Comparison of ENCODE assay signal across 22 mouse cellular contexts in genomic region chr3:149757910-149758592, GRCm38 (mm10).
A peak's percentile ranks its signal among the peaks of the same experiment; 100 is the strongest.
DNase-seq lines count a peak whose midpoint lies in the region; ATAC-seq and TF ChIP-seq lines count a peak whose summit lies in the region.
"Had no signal": no experiment of that assay in that cellular context is flagged by ENCODE, and none has a peak within 500 bp of the region (broad histone marks: within the 10 kb centered on the region; RNA-seq: fewer than 3 reads in every experiment).

No protein-coding gene starts in this region.

- H3K27ac ChIP-seq in embryonic facial prominence, embryonic 14.5 days (replicated peaks; ENCODE audit: low read depth, low read length), result no peak overlapping the region; the same call in 1 of the 2 replicates
- H3K27ac ChIP-seq in embryonic facial prominence, embryonic 10.5 days (replicated peaks), result no peak overlapping the region
- no peak overlapping the region for H3K27ac ChIP-seq in kidney, embryonic 15.5 days
- no peak overlapping the region for H3K27ac ChIP-seq in limb, embryonic 14.5 days (replicated peaks; ENCODE audit: low read depth, low read length)
- no peak overlapping the region for H3K27ac ChIP-seq in thymus, adult 2 months (ENCODE audit: control insufficient read depth, insufficient read depth, low read length)
- H3K27ac ChIP-seq: embryonic facial prominence, embryonic 15.5 days; hindbrain, embryonic 12.5 days; layer of hippocampus, adult 2 months; liver, embryonic 12.5 days had no signal

- peaks cover 8% of the 10 kb centered on the region; the same call in 1 of the 2 replicates for H3K9me3 ChIP-seq in embryonic facial prominence, embryonic 14.5 days (ENCODE audit: control insufficient read depth, low read length)
- H3K9me3 ChIP-seq in embryonic facial prominence, embryonic 10.5 days, result no peaks in the 10 kb centered on the region
- H3K9me3 ChIP-seq in kidney, embryonic 15.5 days (replicated peaks), result no peaks in the 10 kb centered on the region
- H3K9me3 ChIP-seq in limb, embryonic 14.5 days (ENCODE audit: control insufficient read depth, low read length), result no peaks in the 10 kb centered on the region
- H3K9me3 ChIP-seq: embryonic facial prominence, embryonic 15.5 days; hindbrain, embryonic 12.5 days; liver, embryonic 12.5 days had no signal

- no peak for TF ChIP-seq CTCF in thymus, adult 2 months (IDR thresholded peaks at IDR 0.05; ENCODE audit: borderline replicate concordance, control insufficient read depth, extremely low read depth, insufficient read depth, low read length, poor library complexity)

- no peak overlapping the region for H3K4me2 ChIP-seq in embryonic facial prominence, embryonic 14.5 days (ENCODE audit: low read depth, low read length)
- H3K4me2 ChIP-seq in kidney, embryonic 15.5 days, result no peak overlapping the region
- H3K4me2 ChIP-seq in limb, embryonic 14.5 days (replicated peaks; ENCODE audit: low read depth, low read length, severe bottlenecking), result no peak overlapping the region
- H3K4me2 ChIP-seq: embryonic facial prominence, embryonic 15.5 days; hindbrain, embryonic 12.5 days; liver, embryonic 12.5 days; midbrain, embryonic 11.5 days had no signal

- no peaks in the 10 kb centered on the region for H3K27me3 ChIP-seq in embryonic facial prominence, embryonic 14.5 days (replicated peaks; ENCODE audit: control insufficient read depth, insufficient read depth, low read length)
- H3K27me3 ChIP-seq in embryonic facial prominence, embryonic 10.5 days (replicated peaks; ENCODE audit: low read depth, poor library complexity, severe bottlenecking), result no peaks in the 10 kb centered on the region
- no peaks in the 10 kb centered on the region for H3K27me3 ChIP-seq in kidney, embryonic 15.5 days
- H3K27me3 ChIP-seq in limb, embryonic 14.5 days (ENCODE audit: control insufficient read depth, insufficient read depth, low read length), result no peaks in the 10 kb centered on the region
- no peaks in the 10 kb centered on the region for H3K27me3 ChIP-seq in thymus, adult 2 months (ENCODE audit: control insufficient read depth, insufficient read depth, low read length)
- H3K27me3 ChIP-seq: CH12.LX; embryonic facial prominence, embryonic 15.5 days; hindbrain, embryonic 12.5 days; liver, embryonic 12.5 days had no signal

- no peaks in the 10 kb centered on the region for H3K36me3 ChIP-seq in embryonic facial prominence, embryonic 14.5 days (ENCODE audit: control insufficient read depth, insufficient read depth, low read length)
- no peaks in the 10 kb centered on the region for H3K36me3 ChIP-seq in embryonic facial prominence, embryonic 10.5 days (replicated peaks)
- H3K36me3 ChIP-seq in kidney, embryonic 15.5 days, result no peaks in the 10 kb centered on the region
- H3K36me3 ChIP-seq in limb, embryonic 14.5 days (ENCODE audit: control insufficient read depth, insufficient read depth, low read length), result no peaks in the 10 kb centered on the region
- no peaks in the 10 kb centered on the region for H3K36me3 ChIP-seq in thymus, adult 2 months (ENCODE audit: control insufficient read depth, insufficient read depth, low read length)
- H3K36me3 ChIP-seq: embryonic facial prominence, embryonic 15.5 days; hindbrain, embryonic 12.5 days; liver, embryonic 12.5 days had no signal

- H3K4me1 ChIP-seq in embryonic facial prominence, embryonic 14.5 days (ENCODE audit: control insufficient read depth, insufficient read depth, low read length), result no peaks in the 10 kb centered on the region
- 0 out of 2 replicates have a peak, but pooled peaks cover 4% of the 10 kb centered on the region for H3K4me1 ChIP-seq in embryonic facial prominence, embryonic 10.5 days
- H3K4me1 ChIP-seq in kidney, embryonic 15.5 days, result 0 out of 2 replicates have a peak, but pooled peaks cover 3% of the 10 kb centered on the region
- H3K4me1 ChIP-seq in limb, embryonic 14.5 days (ENCODE audit: control insufficient read depth, insufficient read depth, low read length), result 0 out of 2 replicates have a peak, but pooled peaks cover 9% of the 10 kb centered on the region
- H3K4me1 ChIP-seq in thymus, adult 2 months (replicated peaks; ENCODE audit: control insufficient read depth, insufficient read depth, low read length), result no peaks in the 10 kb centered on the region
- H3K4me1 ChIP-seq: embryonic facial prominence, embryonic 15.5 days; hindbrain, embryonic 12.5 days; liver, embryonic 12.5 days had no signal

- no peak overlapping the region for H3K9ac ChIP-seq in embryonic facial prominence, embryonic 14.5 days (ENCODE audit: low read depth, low read length)
- no peak overlapping the region for H3K9ac ChIP-seq in kidney, embryonic 15.5 days
- no peak overlapping the region for H3K9ac ChIP-seq in limb, embryonic 14.5 days (ENCODE audit: low read depth, low read length, severe bottlenecking)
- H3K9ac ChIP-seq: embryonic facial prominence, embryonic 15.5 days; hindbrain, embryonic 12.5 days; liver, embryonic 12.5 days had no signal

- H3K4me3 ChIP-seq in embryonic facial prominence, embryonic 14.5 days (ENCODE audit: low read depth, low read length), result no peak overlapping the region
- H3K4me3 ChIP-seq in embryonic facial prominence, embryonic 10.5 days, result no peak overlapping the region
- H3K4me3 ChIP-seq in kidney, embryonic 15.5 days (replicated peaks), result no peak overlapping the region
- no peak overlapping the region for H3K4me3 ChIP-seq in limb, embryonic 14.5 days (replicated peaks; ENCODE audit: low read length)
- no peak overlapping the region for H3K4me3 ChIP-seq in thymus, adult 2 months (ENCODE audit: control insufficient read depth, insufficient read depth, low read length)
- H3K4me3 ChIP-seq: embryonic facial prominence, embryonic 15.5 days; hindbrain, embryonic 12.5 days; layer of hippocampus, adult 2 months; liver, embryonic 12.5 days had no signal

- peak; percentile 68 for DNase-seq in embryonic facial prominence, embryonic 14.5 days (ENCODE audit: low spot score)
- no peak for DNase-seq in embryonic facial prominence, embryonic 10.5 days (ENCODE audit: low spot score)
- no peak for DNase-seq in kidney, adult 8-10 months
- DNase-seq in brain, adult 2 months (ENCODE audit: low read depth, low spot score), result peak; percentile 2
- peak; percentile 64 for DNase-seq in limb, embryonic 14.5 days (ENCODE audit: low spot score)
- no peak for DNase-seq in thymus, adult 2 months
- DNase-seq: adrenal gland, postnatal 25 days; cerebellum, adult 18-20 months; gastrocnemius, postnatal 25 days; kidney, postnatal 10 days; layer of hippocampus, postnatal 36 days; lung, adult 2 months; right cerebral cortex, adult 18-20 months; thymus, postnatal 36 days had no signal

- no peak for TF ChIP-seq POLR2A in limb, embryonic 14.5 days (IDR thresholded peaks at IDR 0.05; ENCODE audit: borderline replicate concordance, extremely low read depth, insufficient read depth, insufficient read length)
- no peak for TF ChIP-seq POLR2A in thymus, adult 2 months (IDR thresholded peaks at IDR 0.05; ENCODE audit: control insufficient read depth, extremely low read depth, insufficient read depth, low read length, poor library complexity)

- peak; percentile 33; the same call in 1 of the 2 replicates for ATAC-seq in embryonic facial prominence, embryonic 14.5 days (ENCODE audit: low read depth)
- ATAC-seq in kidney, embryonic 15.5 days (replicated peaks; ENCODE audit: low FRiP score), result 0 out of 2 replicates have a peak, but pooled peaks have one; percentile 25
- peak; percentile 75 for ATAC-seq in limb, embryonic 14.5 days (ENCODE audit: low FRiP score, low read depth)
- ATAC-seq: inflammation-experienced regulatory T-cells, adult 6 months; liver, embryonic 12.5 days had no signal

- WGBS in embryonic facial prominence, embryonic 14.5 days, result 49% methylated on average over 6 of the region's 6 CpGs
- 73% methylated on average over 6 of the region's 6 CpGs for WGBS in embryonic facial prominence, embryonic 10.5 days
- 61% methylated on average over 6 of the region's 6 CpGs for WGBS in kidney, embryonic 15.5 days
- 47% methylated on average over 6 of the region's 6 CpGs for WGBS in limb, embryonic 14.5 days
- 92% methylated on average over 6 of the region's 6 CpGs for WGBS in thymus, adult 2 months

Comparison
In these comparisons a context has a peak if more than half of its experiments do, and no peak if none do; other contexts are left out.
1. DNase-seq: peak in embryonic facial prominence, embryonic 14.5 days (single experiment), brain, adult 2 months (single experiment) and limb, embryonic 14.5 days (single experiment); none in embryonic facial prominence, embryonic 10.5 days (single experiment), kidney, adult 8-10 months (0 of 2) and thymus, adult 2 months (single experiment).
2. ATAC-seq: peak in every context shown above with its lines; median percentile 75 in limb, embryonic 14.5 days; 33 in embryonic facial prominence, embryonic 14.5 days; 25 in kidney, embryonic 15.5 days.